Mouse (Mus musculus): ENCODE results near the gene Actr6. TPM values are rescaled to one million over a fixed set of nuclear protein-coding genes. Genes with fewer than 3 reads are reported as not detected.

The Actr6 gene
- polyA plus RNA-seq, 1 experiment from 2014 or later, result 28.2 TPM

Other genes with a start within 250 kb of the Actr6 start
- not detected in 2 replicates for gene Nr1h4, start 198.7 kb downstream of the Actr6 start, polyA plus RNA-seq (2014; fragmentation: Nextera tagmentation; extraction: Ambion mirVana)
- gene Slc17a8, start 111.0 kb downstream of the Actr6 start, polyA plus RNA-seq (2014; fragmentation: Nextera tagmentation; extraction: Ambion mirVana), result 0.04 and 0.07 TPM in 2 replicates
- 12.7 and 14.8 TPM in 2 replicates for gene Scyl2, start 46.0 kb downstream of the Actr6 start, polyA plus RNA-seq (2014; fragmentation: Nextera tagmentation; extraction: Ambion mirVana)
- 19.6 and 23.7 TPM in 2 replicates for gene Uhrf1bp1l, start 12.7 kb upstream of the Actr6 start, polyA plus RNA-seq (2014; fragmentation: Nextera tagmentation; extraction: Ambion mirVana)
- 2.0 and 2.2 TPM in 2 replicates for gene Anks1b, start 141.2 kb upstream of the Actr6 start, polyA plus RNA-seq (2014; fragmentation: Nextera tagmentation; extraction: Ambion mirVana)

Measured in embryonic facial prominence, embryonic 14.5 days (tissue).